Mouse (Mus musculus) G1E (cell line): ENCODE results near the gene Kcnq2.

Experiments used
- CTCF ChIP-seq: IDR thresholded peaks from 2 replicates; pipeline ENCODE4 v1.5.1; 2012; ENCODE audit warnings: low read depth, low read length, inconsistent platforms, mixed read lengths
- GATA1 ChIP-seq: IDR thresholded peaks from 2 replicates; pipeline ENCODE4 v1.6.1; 2012; ENCODE audit warnings: borderline replicate concordance, low read length, inconsistent platforms, mixed read lengths
- GATA2 ChIP-seq: IDR thresholded peaks from 2 replicates; pipeline ENCODE4 v1.6.1; 2012; ENCODE audit warnings: low read depth, low read length, inconsistent platforms, borderline replicate concordance
- POLR2AphosphoS5 ChIP-seq: IDR thresholded peaks from 2 replicates; pipeline ENCODE4 v1.6.1; 2012; ENCODE audit warnings: low read depth, low read length, inconsistent platforms; ENCODE audit not compliant: insufficient replicate concordance
- TAL1 ChIP-seq: conservative IDR thresholded peaks from 2 replicates; pipeline ENCODE4 v1.6.1; 2012; ENCODE audit warnings: low read depth, low read length, inconsistent platforms, mixed read lengths

DNA sequence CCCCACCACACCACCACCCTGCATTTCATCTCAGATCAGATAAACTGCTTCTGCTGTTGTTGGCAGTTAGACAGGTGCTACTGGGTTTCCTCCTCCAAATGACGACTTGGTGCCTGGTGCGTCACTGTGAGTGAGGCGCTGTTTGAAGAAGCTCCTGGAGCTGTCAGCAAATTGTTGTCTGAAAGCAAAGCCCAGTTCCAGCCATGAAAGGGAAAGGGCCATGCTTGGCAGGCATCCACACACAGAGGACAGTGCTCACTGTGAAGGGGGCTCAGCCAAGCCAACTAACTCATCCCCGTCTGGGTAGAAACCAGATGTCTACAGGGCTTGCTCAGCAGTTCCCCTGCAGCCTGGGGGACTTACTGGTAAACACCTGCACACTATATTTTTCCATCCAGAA, 6.1 kb downstream of the Kcnq2 start:
- no peak for TF ChIP-seq CTCF
- TF ChIP-seq POLR2AphosphoS5 = no peak
- TF ChIP-seq GATA1 = no peak
- no peak for TF ChIP-seq TAL1
- TF ChIP-seq GATA2 = no peak
